Mouse (Mus musculus) heart, embryonic 12.5 days (tissue): ENCODE measurements at regions not wholly inside any gene's neighbourhood (a gene's known extent, or its start where the extent isn't known, plus 50 kb on each side); places are given as distances from the start of the nearest gene placed in this dataset.

ENCODE experiments used
- ATAC-seq: fragments of 200-750 bp; cut with Nextera tagmentation; 2 replicates; pipeline ENCODE4 v1.8.0; 2017; ENCODE audit warnings: moderate TSS enrichment, moderate library complexity; ENCODE audit not compliant: insufficient number of reproducible peaks, low FRiP score
- H3K27ac ChIP-seq: fragments of 300-500 bp; sonication (generic); 2 replicates; pipeline ENCODE4 v1.5.1; 2016; ENCODE audit warnings: mild to moderate bottlenecking, moderate library complexity; ENCODE audit not compliant: poor library complexity, severe bottlenecking
- H3K27me3 ChIP-seq: fragments of 300-500 bp; sonication (generic); replicated peaks from 2 replicates; pipeline ENCODE4 v1.6.1; 2016; ENCODE audit warnings: mild to moderate bottlenecking, moderate library complexity
- H3K36me3 ChIP-seq: fragments of 300-500 bp; sonication (generic); 2 replicates; pipeline ENCODE4 v1.6.1; 2016; ENCODE audit warnings: mild to moderate bottlenecking, moderate library complexity
- H3K4me1 ChIP-seq: fragments of 300-500 bp; sonication (generic); replicated peaks from 2 replicates; pipeline ENCODE4 v1.6.1; 2016; ENCODE audit warnings: mild to moderate bottlenecking
- H3K4me2 ChIP-seq: fragments of 300-500 bp; sonication (generic); 2 replicates; pipeline ENCODE4 v1.6.1; 2016; ENCODE audit warnings: mild to moderate bottlenecking, moderate library complexity
- H3K4me3 ChIP-seq: fragments of 300-500 bp; sonication (generic); 2 replicates; pipeline ENCODE4 v1.5.1; 2016; ENCODE audit warnings: mild to moderate bottlenecking
- H3K9ac ChIP-seq: fragments of 300-500 bp; sonication (generic); 2 replicates; pipeline ENCODE4 v1.6.1; 2016; ENCODE audit warnings: mild to moderate bottlenecking, moderate library complexity
- H3K9me3 ChIP-seq: fragments of 300-500 bp; sonication (generic); replicated peaks from 2 replicates; pipeline ENCODE4 v1.6.1; 2016; ENCODE audit warnings: mild to moderate bottlenecking, moderate library complexity
- WGBS: fragments of 180-500 bp; shearing (Covaris S2); methylation state at CpG from one replicate; pipeline ENCODE4 v1.1.7; 2016; 5-methylcytosine and 5-hydroxymethylcytosine counted together

GRCm38 (mm10) chr14:120195218-120195617 lies 80.3 kb upstream of the Mbnl2 start:
- Histone ChIP-seq H3K4me3 (no peak overlapping the region), H3K9me3 (no peaks in the 10 kb centered on the region), H3K27me3 (no peaks in the 10 kb centered on the region), H3K9ac (no peak overlapping the region), H3K27ac (no peak overlapping the region), H3K4me2 (no peak overlapping the region), H3K36me3 (no peaks in the 10 kb centered on the region), H3K4me1 (no peaks in the 10 kb centered on the region)
- ATAC-seq: no peak
- 26% methylated on average over 1 of the region's 1 CpGs for whole genome bisulfite sequencing

GRCm38 (mm10) chr14:120211741-120212140 lies 63.7 kb upstream of the Mbnl2 start:
- H3K4me2 ChIP-seq: no peak overlapping the region
- no peak overlapping the region for H3K4me3 ChIP-seq
- H3K27me3 ChIP-seq: 0 out of 2 replicates have a peak, but pooled peaks cover 3% of the 10 kb centered on the region
- no peaks in the 10 kb centered on the region for H3K36me3 ChIP-seq
- ATAC-seq: no peak
- H3K9ac ChIP-seq: no peak overlapping the region
- WGBS: 77% methylated on average over 3 of the region's 3 CpGs
- no peak overlapping the region for H3K27ac ChIP-seq
- H3K4me1 ChIP-seq: no peaks in the 10 kb centered on the region
- no peaks in the 10 kb centered on the region for H3K9me3 ChIP-seq

GRCm38 (mm10) chr14:120212626-120213025 lies 62.8 kb upstream of the Mbnl2 start:
- H3K9ac ChIP-seq: no peak overlapping the region
- H3K27ac ChIP-seq: no peak overlapping the region
- H3K27me3 ChIP-seq: 0 out of 2 replicates have a peak, but pooled peaks cover 3% of the 10 kb centered on the region
- H3K4me1 ChIP-seq: no peaks in the 10 kb centered on the region
- no peak overlapping the region for H3K4me2 ChIP-seq
- H3K36me3 ChIP-seq: no peaks in the 10 kb centered on the region
- ATAC-seq: no peak
- no peak overlapping the region for H3K4me3 ChIP-seq
- H3K9me3 ChIP-seq: no peaks in the 10 kb centered on the region
- 84% methylated on average over 5 of the region's 5 CpGs for WGBS

GRCm38 (mm10) chr14:120219224-120219623 lies 56.2 kb upstream of the Mbnl2 start:
- Histone ChIP-seq H3K27me3 (no peaks in the 10 kb centered on the region), H3K4me2 (no peak overlapping the region), H3K4me1 (peaks cover 4% of the 10 kb centered on the region; the same call in 1 of the 2 replicates), H3K9me3 (no peaks in the 10 kb centered on the region), H3K27ac (no peak overlapping the region), H3K9ac (no peak overlapping the region), H3K36me3 (no peaks in the 10 kb centered on the region), H3K4me3 (no peak overlapping the region)
- WGBS: 86% methylated on average over 4 of the region's 4 CpGs
- no peak for ATAC-seq

GRCm38 (mm10) chr14:120223528-120224201 lies 51.8 kb upstream of the Mbnl2 start:
- H3K9me3 ChIP-seq: no peaks in the 10 kb centered on the region; the same call in 1 of the 2 replicates
- H3K4me1 ChIP-seq: peaks cover 9% of the 10 kb centered on the region; the same call in 1 of the 2 replicates
- H3K4me3 ChIP-seq: no peak overlapping the region
- WGBS: 81% methylated on average over 14 of the region's 14 CpGs
- H3K9ac ChIP-seq: no peak overlapping the region
- H3K27me3 ChIP-seq: no peaks in the 10 kb centered on the region
- ATAC-seq: no peak
- no peak overlapping the region for H3K4me2 ChIP-seq
- no peaks in the 10 kb centered on the region for H3K36me3 ChIP-seq
- no peak overlapping the region for H3K27ac ChIP-seq

GRCm38 (mm10) chr14:120224202-120224846 lies 51.1 kb upstream of the Mbnl2 start:
- 71% methylated on average over 6 of the region's 6 CpGs for WGBS
- peaks cover 9% of the 10 kb centered on the region; the same call in 1 of the 2 replicates for H3K4me1 ChIP-seq
- H3K4me3 ChIP-seq: no peak overlapping the region
- no peak overlapping the region for H3K4me2 ChIP-seq
- H3K9me3 ChIP-seq: no peaks in the 10 kb centered on the region; the same call in 1 of the 2 replicates
- H3K27ac ChIP-seq: no peak overlapping the region
- no peaks in the 10 kb centered on the region for H3K36me3 ChIP-seq
- no peaks in the 10 kb centered on the region for H3K27me3 ChIP-seq
- ATAC-seq: no peak
- H3K9ac ChIP-seq: no peak overlapping the region

GRCm38 (mm10) chr14:120225657-120226056 lies 49.8 kb upstream of the Mbnl2 start:
- WGBS: 70% methylated on average over 3 of the region's 3 CpGs
- H3K27ac ChIP-seq: no peak overlapping the region
- H3K27me3 ChIP-seq: no peaks in the 10 kb centered on the region
- ATAC-seq: no peak
- H3K4me2 ChIP-seq: no peak overlapping the region
- H3K4me3 ChIP-seq: no peak overlapping the region
- peaks cover 9% of the 10 kb centered on the region; the same call in 1 of the 2 replicates for H3K4me1 ChIP-seq
- H3K36me3 ChIP-seq: no peaks in the 10 kb centered on the region
- no peaks in the 10 kb centered on the region; the same call in 1 of the 2 replicates for H3K9me3 ChIP-seq
- H3K9ac ChIP-seq: no peak overlapping the region
